Mouse (Mus musculus) limb, embryonic 14.5 days (tissue): ENCODE measurements around the gene Gda. TPM values are rescaled to one million over a fixed set of nuclear protein-coding genes. Genes with fewer than 3 reads are reported as not detected.
A peak's percentile ranks its signal among the peaks of the same experiment; 100 is the strongest.

Experiments
- ATAC-seq: fragments of 200-750 bp; cut with Nextera tagmentation; 2 replicates; pipeline ENCODE4 v1.8.0; 2017; ENCODE audit warnings: low read depth, moderate number of reproducible peaks, moderate TSS enrichment; ENCODE audit not compliant: low FRiP score
- DNase-seq: peaks from one replicate; pipeline ENCODE4 v3.0.0-alpha.2; 2015; ENCODE audit warnings: low spot score
- H3K27ac ChIP-seq: fragments of 300-500 bp; sonication (generic); replicated peaks from 2 replicates; pipeline ENCODE4 v1.5.1; 2014; ENCODE audit warnings: low read depth, mild to moderate bottlenecking, low read length, moderate library complexity, mixed read lengths
- H3K27me3 ChIP-seq: fragments of 300-500 bp; sonication (generic); 2 replicates; pipeline ENCODE4 v1.6.1; 2014; ENCODE audit warnings: low read length, mixed read lengths; ENCODE audit not compliant: control insufficient read depth, insufficient read depth
- H3K36me3 ChIP-seq: fragments of 300-500 bp; sonication (generic); 2 replicates; pipeline ENCODE4 v1.6.1; 2014; ENCODE audit warnings: mild to moderate bottlenecking, low read length, moderate library complexity, mixed read lengths; ENCODE audit not compliant: control insufficient read depth, insufficient read depth
- H3K4me1 ChIP-seq: fragments of 300-500 bp; sonication (generic); 2 replicates; pipeline ENCODE4 v1.6.1; 2014; ENCODE audit warnings: antibody characterized with exemption, low read length, mixed read lengths; ENCODE audit not compliant: control insufficient read depth, insufficient read depth
- H3K4me2 ChIP-seq: fragments of 300-500 bp; sonication (generic); replicated peaks from 2 replicates; pipeline ENCODE4 v1.6.1; 2014; ENCODE audit warnings: low read depth, mild to moderate bottlenecking, low read length, moderate library complexity; ENCODE audit not compliant: severe bottlenecking
- H3K4me3 ChIP-seq: fragments of 300-500 bp; sonication (generic); replicated peaks from 2 replicates; pipeline ENCODE4 v1.5.1; 2014; ENCODE audit warnings: low read length
- H3K9ac ChIP-seq: fragments of 300-500 bp; sonication (generic); 2 replicates; pipeline ENCODE4 v1.6.1; 2014; ENCODE audit warnings: mild to moderate bottlenecking, low read depth, low read length, moderate library complexity; ENCODE audit not compliant: severe bottlenecking
- H3K9me3 ChIP-seq: fragments of 300-500 bp; sonication (generic); 2 replicates; pipeline ENCODE4 v1.6.1; 2016; ENCODE audit warnings: low read length; ENCODE audit not compliant: control insufficient read depth
- POLR2A ChIP-seq: fragments of 200-500 bp; IDR thresholded peaks from 2 replicates; pipeline ENCODE4 v1.8.0; 2012; ENCODE audit warnings: inconsistent platforms, mild to moderate bottlenecking, moderate library complexity, borderline replicate concordance; ENCODE audit not compliant: insufficient read depth, insufficient read length; ENCODE audit errors: extremely low read depth
- WGBS: fragments of 180-500 bp; shearing (Covaris S2); extraction: QIAGEN DNeasy Blood & Tissue Kit; methylation state at CpG from one replicate; pipeline ENCODE4 v1.1.7; 2014; 5-methylcytosine and 5-hydroxymethylcytosine counted together
- polyA plus RNA-seq, 2 experiments: library from polyadenylated mRNA; depleted of rRNA in 1 of 2; stranded (reverse) in 1 of 2; unstranded in 1 of 2; fragments of >200 nt; fragmentation: Nextera tagmentation in 1 of 2; extraction: Ambion mirVana in 1 of 2; gene quantifications; 2 replicates each; pipeline versions ENCODE4 v1.2.1 to v1.2.3; 2012 to 2014

The Gda gene
- polyA plus RNA-seq (2012; rRNA removed) (0.10 and 0.19 TPM in 2 replicates), polyA plus RNA-seq (2014; fragmentation: Nextera tagmentation; extraction: Ambion mirVana) (0.07 and 0.28 TPM in 2 replicates)

DNA sequence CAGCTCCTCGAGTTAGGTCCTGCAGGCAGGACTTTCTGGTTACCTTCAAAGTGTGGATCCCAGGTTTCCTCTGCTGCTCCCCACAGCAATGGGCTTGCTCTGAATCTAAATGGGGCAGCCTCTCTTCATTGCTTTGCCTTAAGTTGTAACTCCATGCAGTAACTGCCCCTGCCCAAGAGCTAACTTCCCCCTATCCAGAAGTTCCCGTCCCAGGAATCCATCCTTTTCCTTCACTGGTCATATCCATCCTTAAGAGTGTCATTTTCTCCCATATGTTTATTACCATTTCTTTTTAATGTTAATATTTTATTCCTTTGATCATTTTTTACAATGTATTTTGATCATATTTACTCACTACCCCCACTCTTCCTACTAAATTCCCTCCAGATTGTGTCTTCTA lies at the start of gene Gda:
Gene Gda (minus strand): TSS at position 101 of the 400 bp plus-strand sequence.
- H3K9me3 ChIP-seq = 0 out of 2 replicates have a peak, but pooled peaks cover 5% of the 10 kb centered on the region
- WGBS = 51% methylated on average over 2 of the region's 2 CpGs
- no peak for TF ChIP-seq POLR2A
- peak within 1 kb of the TSS; percentile 36; the same call in 1 of the 2 replicates for H3K9ac ChIP-seq
- no peak within 1 kb of the TSS for H3K27ac ChIP-seq
- peak within 1 kb of the TSS; percentile 79 for H3K4me2 ChIP-seq
- peaks cover 26% of the 10 kb centered on the region for H3K27me3 ChIP-seq
- DNase-seq = no peak
- ATAC-seq = no peak
- H3K36me3 ChIP-seq = no peaks in the 10 kb centered on the region
- H3K4me1 ChIP-seq = no peaks in the 10 kb centered on the region
- H3K4me3 ChIP-seq = peak within 1 kb of the TSS; percentile 43

DNA sequence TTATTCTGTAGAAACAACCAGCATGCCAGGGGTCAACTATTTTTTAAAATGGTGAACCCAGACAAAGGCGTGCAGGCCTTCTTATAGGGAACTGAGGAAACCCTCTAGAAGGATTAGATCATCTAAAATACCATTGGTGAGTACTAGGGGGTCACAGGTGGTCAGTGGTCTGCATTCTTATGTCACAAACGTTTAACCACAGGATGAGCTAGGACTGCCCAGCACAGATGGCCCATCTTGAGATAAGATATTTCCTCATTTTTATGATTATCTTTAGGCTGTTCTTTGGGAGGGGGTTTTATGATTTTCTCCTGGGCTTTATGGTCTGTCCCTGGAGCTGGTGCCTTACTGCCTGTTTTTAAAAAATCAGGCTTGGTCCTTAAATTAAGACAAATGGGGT lies 47.0 kb upstream of the Gda start:
- no peaks in the 10 kb centered on the region for H3K4me1 ChIP-seq
- DNase-seq (no peak), ATAC-seq (no peak)
- no peak overlapping the region for H3K4me2 ChIP-seq
- no peak for TF ChIP-seq POLR2A
- H3K9ac ChIP-seq = no peak overlapping the region
- no peaks in the 10 kb centered on the region for H3K27me3 ChIP-seq
- no peak overlapping the region for H3K4me3 ChIP-seq
- no peaks in the 10 kb centered on the region for H3K36me3 ChIP-seq
- WGBS = 71% methylated on average over 2 of the region's 2 CpGs
- no peaks in the 10 kb centered on the region for H3K9me3 ChIP-seq
- H3K27ac ChIP-seq = no peak overlapping the region

DNA sequence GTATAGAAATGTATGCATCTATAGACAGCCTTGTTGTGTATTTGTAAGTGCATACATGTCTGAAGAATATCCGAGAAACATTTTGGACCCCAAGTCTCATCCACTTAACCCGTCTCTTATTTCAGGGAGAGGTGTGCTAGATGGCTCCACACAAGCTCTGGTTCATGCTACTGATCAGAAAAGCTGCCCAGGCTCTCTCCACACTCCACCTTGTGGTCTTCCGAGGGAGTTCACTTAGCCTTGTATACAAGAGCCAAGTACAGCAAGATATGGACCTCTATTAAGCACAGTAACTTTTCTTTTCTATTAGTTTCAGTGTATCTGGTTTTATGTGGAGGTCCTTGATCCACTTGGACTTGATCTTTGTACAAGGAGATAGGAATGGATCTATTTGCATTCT lies 36.9 kb upstream of the Gda start:
- H3K27ac ChIP-seq = no peak overlapping the region
- no peak overlapping the region for H3K9ac ChIP-seq
- no peaks in the 10 kb centered on the region for H3K4me1 ChIP-seq
- 47% methylated on average over 3 of the region's 3 CpGs for WGBS
- H3K4me2 ChIP-seq = no peak overlapping the region
- no peak overlapping the region for H3K4me3 ChIP-seq
- H3K9me3 ChIP-seq = no peaks in the 10 kb centered on the region
- DNase-seq (peak; percentile 50), ATAC-seq (no peak)
- TF ChIP-seq POLR2A = no peak
- H3K36me3 ChIP-seq = no peaks in the 10 kb centered on the region
- H3K27me3 ChIP-seq = no peaks in the 10 kb centered on the region

DNA sequence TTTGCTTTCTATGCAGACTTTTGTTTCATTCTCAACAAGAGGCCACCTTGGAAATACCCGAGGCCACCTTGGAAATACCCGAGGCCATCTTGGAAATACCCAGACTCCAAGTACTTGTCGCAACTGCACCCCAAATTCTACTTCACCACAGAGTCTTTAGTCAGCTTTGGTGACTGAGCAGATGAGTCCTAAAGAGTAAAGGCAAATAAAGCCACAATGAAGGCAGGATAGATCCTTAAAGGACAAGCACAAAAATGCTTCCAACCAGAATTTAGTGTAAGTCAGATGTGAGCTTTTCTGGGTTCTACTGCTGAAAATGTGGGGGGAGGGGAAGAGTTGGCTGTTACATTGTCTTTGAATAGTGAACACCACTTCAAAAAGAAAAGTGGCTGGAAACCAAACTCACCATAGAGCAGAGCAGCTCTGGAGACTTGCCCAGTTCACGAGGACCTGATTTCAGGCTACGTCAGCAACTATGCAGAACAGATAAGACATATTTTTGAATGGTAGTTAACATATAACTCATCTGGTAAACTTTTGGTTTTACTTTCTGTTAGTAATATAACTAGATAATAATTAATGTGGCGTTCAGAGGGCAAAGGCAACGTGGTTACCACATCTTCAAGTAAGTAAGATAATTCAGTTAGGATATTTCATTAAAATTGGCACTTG lies 34.5 kb upstream of the Gda start:
- no peak for DNase-seq
- Histone ChIP-seq H3K4me3 (no peak overlapping the region), H3K27ac (no peak overlapping the region), H3K9ac (no peak overlapping the region), H3K4me1 (no peaks in the 10 kb centered on the region), H3K27me3 (no peaks in the 10 kb centered on the region), H3K36me3 (no peaks in the 10 kb centered on the region), H3K9me3 (no peaks in the 10 kb centered on the region), H3K4me2 (no peak overlapping the region)
- TF ChIP-seq POLR2A = no peak
- 87% methylated on average over 7 of the region's 7 CpGs for WGBS
- ATAC-seq = no peak

DNA sequence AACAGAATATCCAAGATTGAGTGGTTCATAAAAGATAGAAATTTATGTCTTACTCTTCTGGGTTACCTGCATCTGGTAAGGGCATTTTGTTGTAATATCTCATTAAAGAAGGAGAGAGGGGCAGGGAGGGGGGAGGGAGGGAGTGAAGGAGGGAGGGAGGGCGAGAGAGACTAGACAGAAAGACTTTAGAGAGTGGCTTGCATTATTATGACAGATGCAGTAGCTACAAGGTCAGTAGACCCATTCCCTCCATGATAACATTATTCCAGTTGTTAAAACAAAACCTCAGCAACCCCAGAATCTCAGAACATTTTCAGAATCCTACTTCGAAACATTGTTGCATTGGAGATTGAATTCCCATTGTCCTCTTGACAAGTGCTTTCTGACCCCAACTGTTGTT lies 33.9 kb upstream of the Gda start:
- TF ChIP-seq POLR2A = no peak
- Histone ChIP-seq H3K9ac (no peak overlapping the region), H3K27me3 (no peaks in the 10 kb centered on the region), H3K4me1 (no peaks in the 10 kb centered on the region), H3K27ac (no peak overlapping the region), H3K36me3 (no peaks in the 10 kb centered on the region), H3K4me3 (no peak overlapping the region), H3K4me2 (no peak overlapping the region), H3K9me3 (no peaks in the 10 kb centered on the region)
- DNase-seq = no peak
- ATAC-seq = no peak
- WGBS = 81% methylated on average over 2 of the region's 2 CpGs

DNA sequence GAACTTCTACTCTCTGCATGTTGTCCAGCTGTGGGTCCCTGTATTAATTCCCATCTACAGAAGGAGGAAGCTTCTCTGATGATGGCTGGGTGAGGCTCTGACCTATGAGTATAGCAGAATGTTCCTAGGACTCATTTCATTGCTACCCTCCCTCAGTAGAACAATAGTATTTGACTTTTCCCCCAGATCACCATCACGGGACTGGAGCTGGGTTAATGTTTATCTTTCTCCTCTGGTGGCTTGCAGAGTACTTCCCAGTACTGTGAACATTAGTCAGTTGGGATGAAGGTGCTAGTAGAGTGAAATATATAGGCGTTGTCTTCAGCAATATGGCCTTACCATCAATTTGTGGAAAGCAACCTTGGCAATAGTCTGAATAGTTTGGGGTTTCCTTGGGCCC lies 31.5 kb upstream of the Gda start:
- WGBS = 80% methylated on average over 2 of the region's 2 CpGs
- no peak for TF ChIP-seq POLR2A
- ATAC-seq = no peak

More for the DNA sequence above, 31.5 kb upstream of the Gda start:
- no peaks in the 10 kb centered on the region for H3K36me3 ChIP-seq
- H3K9me3 ChIP-seq = no peaks in the 10 kb centered on the region
- H3K27me3 ChIP-seq = no peaks in the 10 kb centered on the region
- H3K4me1 ChIP-seq = no peaks in the 10 kb centered on the region
- no peak overlapping the region for H3K4me2 ChIP-seq
- no peak overlapping the region for H3K27ac ChIP-seq
- DNase-seq = no peak
- no peak overlapping the region for H3K9ac ChIP-seq
- H3K4me3 ChIP-seq = no peak overlapping the region
